Mouse (Mus musculus) adrenal gland, postnatal 14 days (tissue): Measurements from ENCODE around the gene Necab3. TPM values are rescaled to one million over a fixed set of nuclear protein-coding genes. Genes with fewer than 3 reads are reported as not detected.
A peak's percentile ranks its signal among the peaks of the same experiment; 100 is the strongest.

Experiments used
- DNase-seq: peaks from one replicate; pipeline ENCODE4 v3.0.0; 2021; ENCODE audit warnings: mixed read lengths
- total RNA-seq: library from RNA; stranded (reverse); gene quantifications from 2 replicates; pipeline ENCODE4 v1.2.3, GENCODE M21; 2021

The Necab3 gene
- total RNA-seq, 1 experiment from 2014 or later, result 2.3 TPM

DNA sequence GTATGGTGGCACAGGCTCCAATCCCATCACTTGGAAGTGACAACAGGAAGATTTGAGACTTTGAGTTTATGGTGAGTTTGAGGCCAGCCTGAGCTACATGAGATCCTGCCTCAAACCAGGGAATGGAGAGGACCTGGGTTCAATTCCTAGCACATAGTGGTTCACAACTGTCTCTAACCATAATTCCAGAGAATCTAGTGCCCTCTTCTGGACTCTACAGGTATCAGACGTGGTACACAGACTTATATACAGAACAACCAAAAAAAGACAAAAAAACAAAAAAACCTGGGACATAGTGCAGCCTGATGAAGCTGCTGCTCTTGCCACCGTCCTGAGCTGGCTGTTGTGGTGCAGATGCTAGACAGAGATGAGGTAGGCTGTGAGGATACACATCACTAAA is 17.1 kb downstream of the Necab3 start:
- DNase-seq, result no peak

DNA sequence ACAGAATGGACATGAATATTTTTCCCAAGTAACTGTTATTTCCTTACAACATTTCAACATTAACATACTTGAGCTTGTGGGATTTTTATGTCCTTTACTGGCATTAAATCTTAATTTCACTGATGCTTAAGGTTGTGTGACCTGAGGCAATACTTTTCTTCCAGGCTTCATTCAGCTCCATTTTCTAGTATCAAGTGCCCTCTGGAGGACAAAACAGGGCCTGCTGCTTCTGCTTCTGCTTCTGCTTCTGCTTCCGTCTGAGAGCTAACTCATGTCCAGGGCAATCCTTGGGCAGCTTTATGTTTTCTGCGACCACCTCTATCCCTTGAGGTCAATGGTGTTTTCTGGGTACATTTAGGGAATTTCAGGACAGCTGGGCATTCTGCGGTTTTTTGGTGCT is 19.0 kb downstream of the Necab3 start:
- peak; percentile 61 for DNase-seq

DNA sequence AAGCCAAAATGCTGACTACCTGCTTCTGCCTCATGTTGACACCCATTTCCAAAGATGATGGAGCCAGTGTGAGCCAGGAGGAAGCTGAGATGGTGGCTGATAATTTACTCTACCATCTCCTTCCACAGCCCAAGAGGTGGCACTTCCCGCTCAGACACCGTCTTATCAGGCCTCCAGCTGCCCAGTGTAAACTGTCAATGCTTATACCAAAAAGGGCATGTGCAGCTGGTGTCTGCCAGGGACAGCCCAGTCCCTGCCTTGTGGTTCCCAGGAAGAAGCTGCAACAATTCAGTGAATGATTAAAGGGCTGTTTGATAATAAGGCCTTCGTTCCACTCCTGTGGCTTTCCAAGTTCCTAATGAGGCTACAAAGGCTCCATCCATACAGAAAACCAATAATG is 20.0 kb downstream of the Necab3 start:
- no peak for DNase-seq

DNA sequence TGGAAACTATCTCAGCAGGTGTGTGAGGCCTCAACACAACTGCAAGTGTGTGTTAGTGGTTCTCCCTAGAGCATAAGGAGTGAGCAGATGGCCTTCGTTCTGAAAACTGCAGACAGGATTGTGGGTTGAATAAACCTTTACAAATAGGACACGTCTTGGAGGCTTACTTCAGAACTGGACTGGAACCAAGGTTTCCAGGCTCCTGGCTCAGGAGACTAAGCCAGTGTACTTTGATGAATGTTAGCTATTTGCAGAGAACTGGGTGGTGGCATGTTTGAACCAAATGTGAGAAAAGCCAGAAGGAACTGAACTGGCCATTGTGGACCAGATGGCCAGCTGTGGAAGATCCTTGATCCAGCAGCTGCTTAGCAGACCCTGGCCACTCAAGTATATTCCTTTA is 20.4 kb downstream of the Necab3 start:
- no peak for DNase-seq

DNA sequence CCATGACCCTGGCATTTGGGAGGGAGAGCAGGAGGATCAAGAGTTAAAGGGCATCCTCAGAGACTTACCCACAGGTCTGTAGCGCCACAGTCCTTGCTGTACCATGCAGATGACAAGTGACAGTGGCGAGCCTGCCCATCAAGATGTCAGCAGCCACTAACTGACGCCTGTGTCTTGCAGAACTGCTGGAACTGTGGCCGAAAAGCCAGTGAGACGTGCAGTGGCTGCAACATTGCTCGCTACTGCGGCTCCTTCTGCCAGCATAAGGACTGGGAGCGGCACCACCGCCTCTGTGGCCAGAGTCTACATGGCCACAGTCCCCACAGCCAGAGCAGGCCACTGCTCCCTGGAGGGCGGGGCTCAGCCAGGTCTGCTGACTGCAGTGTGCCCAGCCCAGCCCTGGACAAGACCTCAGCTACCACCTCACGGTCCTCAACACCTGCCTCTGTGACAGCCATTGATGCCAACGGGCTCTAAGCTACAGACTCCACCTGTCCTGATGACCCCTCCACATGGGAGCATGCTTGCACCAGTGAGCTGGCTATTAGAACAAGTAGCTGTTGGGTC is 23.9 kb downstream of the Necab3 start:
- no peak for DNase-seq

DNA sequence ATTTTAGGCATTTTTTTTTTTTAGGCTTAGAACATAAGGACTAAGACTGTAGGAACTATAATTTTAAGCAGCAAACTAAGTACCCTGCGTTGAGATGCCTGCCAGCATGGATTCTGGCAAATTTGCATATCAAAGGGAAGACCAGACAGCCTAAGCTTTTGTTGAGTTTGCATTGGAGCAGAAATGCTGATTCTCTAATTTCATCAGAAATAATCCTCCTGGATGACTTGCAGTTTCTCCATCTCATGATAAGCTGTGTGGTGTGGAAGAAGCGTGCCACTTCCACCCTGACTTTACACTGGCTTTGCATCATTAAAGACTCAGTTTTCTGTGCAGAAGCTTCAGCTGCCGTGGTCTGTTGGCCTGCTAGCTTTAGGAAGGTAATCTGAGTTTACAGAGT is 25.8 kb downstream of the Necab3 start:
- no peak for DNase-seq

DNA sequence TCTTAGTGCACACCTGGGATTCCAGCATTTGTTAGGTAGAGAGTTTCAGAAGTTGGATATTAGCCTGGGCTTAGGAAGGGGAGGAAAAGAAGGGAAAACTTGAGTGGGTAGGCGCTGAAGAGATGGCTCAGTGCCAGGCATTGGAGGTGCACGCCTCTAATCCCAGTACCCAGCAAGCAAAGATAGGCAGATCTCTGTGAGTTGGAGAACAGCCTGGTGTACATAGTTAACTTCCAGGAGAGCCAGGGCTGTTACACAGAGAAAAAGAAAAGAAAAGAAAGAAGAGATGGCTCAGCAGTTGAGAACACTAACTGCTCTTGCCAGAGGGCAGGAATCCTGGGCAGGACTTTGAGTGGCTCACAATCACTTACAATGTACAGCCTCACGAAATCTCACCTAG is 32.2 kb downstream of the Necab3 start:
- no peak for DNase-seq

DNA sequence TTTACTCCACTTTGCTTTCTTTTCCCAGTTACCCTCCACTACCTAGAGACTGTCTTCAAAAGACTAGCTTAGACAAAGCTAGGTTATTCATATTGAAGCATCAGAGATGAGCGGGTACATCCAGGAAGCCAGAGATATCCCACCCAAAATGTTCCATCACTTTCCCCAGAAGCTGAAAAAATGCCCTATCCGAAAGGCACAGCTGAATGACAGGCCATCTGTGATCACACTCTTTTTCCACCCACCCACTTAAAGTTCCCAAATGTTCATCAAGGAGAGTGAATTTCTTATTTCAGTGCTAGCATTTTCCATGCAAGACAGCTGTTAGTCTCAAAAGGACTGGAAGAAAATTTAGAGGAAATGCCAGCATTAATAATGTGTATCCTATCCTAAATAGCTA is 33.4 kb downstream of the Necab3 start:
- no peak for DNase-seq

DNA sequence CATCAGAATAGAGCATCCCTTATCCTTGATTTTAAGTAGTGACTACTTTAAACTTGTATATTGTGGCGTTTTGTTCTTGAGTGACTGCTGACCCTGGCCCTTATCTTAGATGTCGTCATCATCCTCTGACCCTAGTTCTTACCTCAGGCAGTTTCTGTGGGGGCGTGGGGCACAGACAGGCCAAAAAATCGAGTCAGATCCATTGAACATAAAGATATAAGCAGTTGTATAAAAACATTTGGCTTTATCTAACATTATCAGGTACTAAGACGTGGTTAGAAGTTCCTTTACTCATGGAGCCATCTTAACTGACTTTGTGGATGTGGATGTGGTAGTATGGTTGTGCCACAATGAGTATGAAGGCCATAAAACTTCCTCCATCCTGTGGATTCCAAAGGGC is 36.4 kb downstream of the Necab3 start:
- DNase-seq, result no peak

DNA sequence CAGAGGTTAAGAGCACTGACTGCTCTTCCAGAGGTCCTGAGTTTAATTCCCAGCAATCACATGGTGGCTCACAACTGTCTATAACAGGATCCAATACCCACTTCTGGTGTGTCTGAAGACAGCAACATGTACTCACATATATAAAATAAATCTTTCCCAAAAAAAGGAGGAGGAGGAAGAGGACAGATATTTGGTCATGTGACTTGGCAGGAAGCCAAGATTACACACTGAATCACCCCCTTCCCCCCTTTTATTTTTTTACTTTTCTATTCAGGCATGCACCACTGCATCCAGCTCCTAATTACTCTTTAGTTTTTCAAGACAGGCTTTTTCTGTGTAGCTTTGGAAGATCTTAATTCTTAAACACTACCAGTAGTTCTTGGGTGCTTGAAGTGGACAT is 37.2 kb downstream of the Necab3 start:
- DNase-seq, result no peak

DNA sequence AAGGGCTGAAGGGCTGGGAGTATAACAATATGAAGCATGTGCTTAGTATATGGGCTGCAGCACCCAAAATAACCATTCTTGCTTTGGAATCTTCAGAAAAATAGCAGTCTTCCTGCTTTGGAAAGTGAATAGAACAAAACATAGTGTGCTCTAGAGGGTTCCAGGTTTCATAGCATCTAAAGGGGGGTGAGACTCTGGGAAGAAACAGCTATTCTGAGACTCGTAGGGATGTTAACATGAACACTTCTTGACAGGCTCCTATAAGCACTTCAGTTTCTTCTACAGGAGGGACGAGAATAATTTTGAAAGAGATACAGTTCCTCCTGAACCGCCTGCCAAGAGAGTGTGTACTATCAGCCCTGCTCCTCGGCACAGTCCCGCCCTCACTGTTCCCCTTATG is 41.3 kb downstream of the Necab3 start:
- DNase-seq, result no peak

DNA sequence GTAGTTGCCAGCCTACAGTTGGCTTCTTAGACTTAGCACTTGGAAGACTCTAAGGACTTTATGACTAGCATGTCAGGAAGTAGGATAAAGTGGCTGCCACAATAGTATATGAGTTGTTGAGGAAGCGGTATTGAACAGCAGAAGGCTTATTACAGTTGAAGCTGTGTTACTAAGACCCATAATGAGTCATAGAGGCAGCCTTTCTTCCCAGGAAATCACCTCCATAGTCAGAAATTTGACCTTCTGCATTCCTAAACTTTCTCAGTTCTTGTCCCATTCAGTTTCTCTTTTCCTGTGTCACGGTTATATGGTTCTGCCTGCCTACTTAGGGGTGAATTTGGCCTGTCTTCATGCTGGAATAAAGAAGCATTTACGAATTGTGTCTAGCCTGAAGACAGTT is 41.7 kb downstream of the Necab3 start:
- DNase-seq, result no peak

DNA sequence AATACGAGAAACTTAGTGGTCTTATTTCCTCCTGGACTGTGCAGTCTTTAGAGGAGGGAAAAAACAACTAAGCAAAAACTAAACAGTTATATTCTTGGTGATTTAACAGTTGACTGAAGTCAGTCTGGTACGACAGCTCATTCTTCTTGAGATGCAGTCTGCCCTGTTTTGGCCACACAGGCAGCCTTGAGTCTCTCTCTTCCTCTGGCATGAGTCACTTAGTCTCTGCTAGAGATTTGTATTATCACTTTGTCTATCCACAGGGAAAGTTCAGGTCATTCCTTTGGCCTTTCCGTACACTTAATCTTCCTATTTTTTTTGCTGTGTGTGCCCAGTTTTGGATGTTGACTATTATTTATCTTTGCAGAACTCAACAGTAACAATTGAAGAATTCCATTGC is 48.5 kb downstream of the Necab3 start:
- DNase-seq, result peak; percentile 43

DNA sequence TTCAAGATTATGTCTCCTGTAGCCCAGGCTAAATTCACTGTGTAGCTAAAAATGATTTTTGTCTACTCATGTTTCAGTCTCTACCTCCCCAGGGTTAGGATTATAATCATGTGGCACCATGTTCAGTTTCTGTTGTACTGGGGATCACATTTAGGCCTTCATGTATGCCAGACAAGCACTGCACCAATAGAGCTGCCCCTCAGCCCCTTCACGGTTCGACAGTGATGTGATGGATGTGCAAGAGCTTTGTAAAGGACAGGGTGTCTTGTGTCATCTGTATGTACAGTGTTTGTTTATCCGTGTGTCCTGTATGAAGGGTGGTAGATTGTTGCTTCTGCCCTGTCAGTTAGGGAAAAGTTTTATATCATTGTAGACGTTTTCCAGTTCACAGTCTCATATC is 50.2 kb downstream of the Necab3 start:
- DNase-seq, result no peak

DNA sequence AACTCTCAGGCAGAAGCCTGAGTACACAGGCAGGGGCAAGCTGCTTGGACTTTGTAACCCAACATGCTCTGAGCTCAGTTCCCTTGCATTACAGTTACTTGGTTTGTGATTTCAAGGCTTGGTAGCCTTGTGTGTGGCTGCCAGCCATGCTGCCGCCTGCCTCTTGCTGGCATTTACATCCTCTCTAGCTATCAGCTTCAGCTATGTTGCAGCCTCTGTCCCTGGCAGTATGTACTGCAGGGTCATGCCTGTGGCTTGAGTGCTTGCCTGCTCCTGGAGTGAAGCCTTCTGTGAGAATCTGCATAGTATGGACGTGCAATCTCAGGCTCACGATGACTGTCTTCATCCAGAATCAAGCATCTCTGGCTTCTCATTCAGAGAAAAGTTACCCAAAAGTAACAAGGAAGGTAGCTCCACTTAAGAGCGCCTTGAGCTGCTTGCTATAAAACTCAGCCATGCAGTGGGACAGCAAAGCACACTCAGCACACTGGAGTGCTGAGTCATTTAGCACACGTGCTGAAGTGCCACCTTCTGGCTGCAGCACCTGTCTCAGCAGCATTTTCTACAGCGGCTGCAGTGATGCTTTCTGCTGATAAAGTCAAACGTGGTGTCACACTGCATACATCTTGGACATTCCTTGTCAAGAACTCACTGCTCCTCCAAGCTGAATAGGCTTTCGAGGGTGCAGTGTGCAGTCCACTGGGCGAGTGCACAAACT is 51.0 kb downstream of the Necab3 start:
- DNase-seq, result peak; percentile 24

DNA sequence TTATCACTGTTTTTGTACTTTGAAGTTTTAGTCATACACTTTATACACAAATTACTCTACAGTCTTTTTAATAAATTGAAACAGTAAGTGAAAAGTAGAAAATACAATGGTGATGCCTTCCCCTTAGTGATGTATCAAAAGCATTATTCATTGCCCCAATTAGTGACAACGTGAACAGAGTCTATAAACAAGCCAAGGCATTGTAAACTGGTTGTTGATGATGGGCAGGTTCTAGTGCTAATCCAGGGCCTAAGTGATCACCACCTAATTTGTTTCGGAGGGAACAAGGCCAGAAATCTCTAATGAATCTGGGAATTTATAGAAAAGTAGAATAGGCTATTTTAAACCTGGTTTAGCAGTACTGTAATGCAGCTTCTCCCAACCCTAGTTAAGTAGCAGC is 51.6 kb downstream of the Necab3 start:
- DNase-seq, result no peak

DNA sequence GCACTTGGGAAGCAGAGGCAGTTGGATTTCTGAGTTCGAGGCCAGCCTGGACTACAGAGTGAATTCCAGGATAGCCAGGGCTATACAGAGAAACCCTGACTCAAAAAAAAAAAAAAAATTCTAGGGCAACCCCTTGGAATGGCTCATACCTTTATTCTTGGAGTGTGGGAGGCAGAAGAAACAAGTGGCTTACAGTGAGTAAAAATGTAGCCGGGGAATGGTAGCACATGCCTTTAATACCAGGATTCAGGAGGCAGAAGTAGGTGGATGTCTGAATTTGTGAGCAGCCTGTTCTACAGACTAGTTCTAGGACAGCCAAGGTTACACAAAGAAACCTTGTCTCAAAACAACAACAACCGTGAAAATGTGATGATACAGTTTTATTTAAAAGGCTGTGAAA is 57.9 kb downstream of the Necab3 start:
- DNase-seq, result no peak

DNA sequence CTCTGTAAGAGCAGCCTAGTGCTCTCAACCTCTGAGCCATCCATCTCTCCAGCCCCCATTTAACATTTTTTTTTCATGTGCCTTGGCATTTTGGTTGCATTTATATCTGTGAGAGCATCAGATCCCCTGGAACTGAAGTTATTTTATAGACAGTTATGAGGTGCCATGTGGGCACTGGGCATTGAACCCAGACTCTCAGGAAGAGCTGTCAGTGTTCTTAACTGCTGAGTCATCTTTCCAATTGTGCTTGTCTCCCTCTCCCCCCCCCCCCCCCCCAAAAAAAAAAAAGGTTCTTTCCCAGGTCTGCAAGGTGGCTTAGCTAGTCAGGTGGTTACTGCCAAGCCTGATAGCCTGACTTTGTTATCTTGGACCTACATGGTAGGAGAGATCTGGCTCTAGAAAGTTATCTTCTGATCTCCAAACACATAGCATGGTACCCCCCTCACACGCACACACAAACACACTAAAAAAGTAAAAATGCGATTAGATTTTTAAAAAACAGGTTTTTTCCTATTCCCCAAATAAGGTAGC is 58.9 kb downstream of the Necab3 start:
- DNase-seq, result no peak

DNA sequence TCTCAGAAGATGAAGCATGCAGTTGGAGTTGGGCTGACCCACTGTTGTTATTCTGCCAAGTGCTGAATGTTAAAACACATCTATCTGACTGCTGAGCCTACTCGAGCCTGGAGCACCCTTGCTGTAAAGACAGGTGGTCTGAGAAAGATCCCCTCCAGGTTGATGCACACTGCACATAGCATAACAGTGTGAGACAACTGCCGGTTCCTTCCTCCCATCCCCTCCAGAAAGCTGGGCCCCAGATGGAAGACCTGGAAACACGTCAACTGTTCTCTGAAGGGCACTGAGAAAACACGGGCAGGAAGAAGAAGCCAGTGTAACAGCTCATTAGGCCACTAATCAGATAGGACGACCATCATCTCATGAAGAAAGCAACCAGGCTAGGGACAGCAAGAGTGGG is 60.1 kb downstream of the Necab3 start:
- no peak for DNase-seq

DNA sequence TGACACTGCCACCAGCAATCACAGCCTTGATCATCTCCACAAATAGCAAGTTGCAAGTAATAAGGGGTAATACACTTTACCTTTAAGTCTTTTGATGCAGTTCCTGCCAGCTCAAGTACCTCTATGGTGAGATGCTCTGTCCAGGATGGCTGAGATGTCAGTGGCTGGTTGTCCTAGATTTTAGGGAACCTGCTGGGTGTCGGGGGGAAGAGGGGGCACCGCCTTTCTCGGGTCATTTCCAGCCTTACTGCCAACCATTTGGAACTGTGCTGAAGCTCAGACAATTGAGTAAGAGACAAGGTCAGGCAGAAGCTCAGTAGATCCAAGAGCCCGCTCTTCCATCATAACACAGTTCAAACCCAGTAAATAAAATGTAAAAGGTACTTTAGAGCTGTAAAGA is 63.7 kb downstream of the Necab3 start:
- no peak for DNase-seq
